Mouse (Mus musculus) right cerebral cortex, postnatal 25 days (tissue): ENCODE results near the gene Gpr108.

Experiments
- DNase-seq: peaks from one replicate; pipeline ENCODE4 v3.0.0; 2022

Gene Gpr108

DNA sequence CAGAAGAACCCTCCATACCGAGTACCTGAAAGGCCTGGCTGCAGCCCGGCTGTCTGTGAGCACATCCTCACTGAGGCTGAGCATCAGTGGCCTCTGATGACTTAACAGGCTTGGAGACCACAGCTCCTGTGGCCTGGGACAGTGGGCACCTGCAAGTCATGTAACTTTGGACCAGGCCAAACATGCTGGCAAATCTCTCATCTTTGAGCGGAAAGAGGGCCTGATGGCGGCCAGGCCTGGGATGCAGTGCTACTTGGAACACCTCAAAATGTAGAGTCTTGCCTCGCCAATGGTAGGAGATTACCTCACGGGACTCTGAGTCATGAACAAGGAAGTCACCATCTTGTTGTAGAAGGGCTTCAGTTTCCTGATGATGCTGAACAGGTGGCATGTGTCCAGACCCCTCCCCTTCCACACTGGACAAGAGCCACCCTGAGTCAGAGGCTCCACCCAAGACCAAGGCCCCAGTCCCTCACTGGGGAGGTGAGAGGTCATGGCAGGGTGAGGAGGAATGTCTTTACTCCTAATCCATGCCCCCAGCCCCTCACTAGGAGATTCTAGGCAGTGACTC lies 19.4 kb upstream of the Gpr108 start:
- no peak for DNase-seq

DNA sequence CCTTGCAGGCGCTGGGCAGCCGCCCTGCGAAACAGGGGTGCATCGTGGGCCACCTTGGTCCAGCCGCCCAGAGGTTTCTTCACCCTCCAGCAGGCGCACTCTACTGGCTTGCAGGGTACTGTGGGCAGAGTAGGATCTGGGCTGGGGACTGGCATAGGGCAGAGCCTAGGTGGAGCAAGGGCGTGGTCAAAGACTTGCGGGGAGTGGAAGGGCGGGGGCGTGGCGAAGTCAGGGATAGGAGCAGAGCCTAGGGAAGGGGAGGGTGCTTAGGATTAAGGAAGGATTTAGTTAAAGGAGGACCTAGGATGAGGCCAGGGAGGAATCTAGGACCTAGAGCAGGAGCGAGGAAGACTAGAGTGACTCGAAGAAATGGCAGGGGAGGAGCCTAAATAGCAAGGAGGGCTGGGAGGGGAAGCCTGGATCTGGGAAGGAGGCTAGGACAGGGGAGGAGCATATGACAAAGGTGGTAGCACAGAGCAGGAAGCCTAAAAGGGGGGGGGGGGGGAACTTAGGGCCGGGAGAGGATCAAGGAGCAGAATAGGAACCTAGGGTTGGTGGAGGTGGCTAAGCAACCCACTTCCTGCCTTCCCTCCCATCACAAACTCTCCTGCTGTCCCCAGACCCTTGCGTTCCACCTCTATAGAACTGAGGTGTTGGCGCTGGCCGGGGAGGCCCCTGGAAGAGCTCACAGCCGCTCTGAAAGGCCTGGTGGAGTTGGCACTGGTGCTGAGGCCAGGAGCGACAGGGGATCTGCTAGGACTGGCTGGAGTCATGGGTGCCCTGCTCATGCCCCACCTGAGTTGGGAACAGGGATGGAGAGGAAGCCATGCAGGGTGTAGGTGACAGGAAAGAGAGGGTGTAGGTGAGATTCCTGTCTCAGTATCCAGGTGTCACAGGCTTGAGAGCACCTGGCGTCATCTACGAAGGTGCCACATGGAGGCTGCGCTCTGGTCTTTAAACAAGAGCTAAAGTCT lies 17.0 kb upstream of the Gpr108 start:
- DNase-seq = no peak

DNA sequence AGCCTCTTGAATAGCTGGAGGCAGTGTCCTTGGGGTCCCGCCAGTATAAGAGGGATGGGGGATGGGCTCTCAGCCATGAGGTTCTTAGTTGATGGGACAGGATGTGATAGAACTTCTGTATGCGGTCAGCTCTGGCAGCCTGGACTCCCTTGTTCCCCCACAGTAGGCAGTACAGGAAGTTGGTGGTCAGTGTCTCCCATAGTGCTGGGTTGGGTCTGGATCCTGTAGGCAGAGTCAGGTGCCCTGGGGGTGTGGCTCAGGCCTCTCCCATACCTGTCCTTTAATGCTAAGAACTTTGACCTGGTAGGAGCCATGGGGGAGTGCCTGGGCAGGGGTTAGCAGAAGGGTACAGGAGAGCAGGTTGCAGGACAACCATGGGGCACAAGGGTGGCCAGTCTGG lies 15.9 kb upstream of the Gpr108 start:
- DNase-seq = no peak

DNA sequence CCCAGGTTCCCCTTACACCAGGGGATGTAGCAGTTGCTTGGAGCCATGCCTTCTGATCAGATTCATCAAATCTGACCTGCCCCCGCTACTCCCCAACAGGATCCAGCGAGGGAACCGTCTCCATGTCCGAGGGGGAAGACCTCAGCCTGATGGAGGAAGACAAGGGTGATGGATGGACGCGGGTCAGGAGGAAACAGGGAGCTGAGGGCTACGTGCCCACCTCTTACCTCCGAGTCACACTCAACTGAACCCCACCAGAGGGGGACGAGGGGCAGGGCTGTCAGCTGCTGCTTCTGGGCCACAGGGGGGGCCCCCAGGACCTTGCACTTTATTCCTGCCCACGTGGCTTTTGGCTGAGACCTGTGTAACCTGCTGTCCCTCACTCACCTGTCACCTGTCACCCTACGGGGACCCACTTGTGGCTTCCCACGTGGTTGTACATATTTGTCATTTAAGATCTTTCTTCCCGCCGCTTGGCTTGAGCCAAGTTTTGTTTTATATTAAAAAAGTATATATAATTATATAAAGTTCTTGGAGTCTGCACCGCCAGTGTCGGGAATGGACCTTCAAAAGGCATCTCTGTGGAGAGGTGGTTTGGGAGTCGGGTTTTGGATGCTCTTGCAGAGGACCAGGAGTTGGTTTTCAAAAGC lies 14.8 kb upstream of the Gpr108 start:
- no peak for DNase-seq

DNA sequence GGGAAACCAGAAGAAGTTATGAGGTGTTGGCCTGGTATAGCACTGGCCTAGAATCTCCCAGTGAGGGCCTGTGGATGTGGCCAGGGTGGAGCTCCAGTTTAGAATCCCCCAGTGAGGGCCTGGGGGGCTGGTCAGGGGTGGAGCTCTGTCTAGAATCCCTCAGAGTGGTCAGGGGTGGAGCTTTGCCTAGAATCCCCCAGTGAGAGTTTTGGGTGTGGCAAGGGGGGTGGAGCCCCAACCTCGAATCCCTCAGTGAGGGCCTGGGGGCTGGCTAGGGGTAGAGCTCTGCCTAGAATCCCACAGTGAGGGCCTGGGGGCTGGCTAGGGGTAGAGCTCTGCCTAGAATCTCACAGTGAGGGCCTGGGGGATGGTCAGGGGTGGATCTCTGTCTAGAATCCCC lies 13.6 kb upstream of the Gpr108 start:
- no peak for DNase-seq

DNA sequence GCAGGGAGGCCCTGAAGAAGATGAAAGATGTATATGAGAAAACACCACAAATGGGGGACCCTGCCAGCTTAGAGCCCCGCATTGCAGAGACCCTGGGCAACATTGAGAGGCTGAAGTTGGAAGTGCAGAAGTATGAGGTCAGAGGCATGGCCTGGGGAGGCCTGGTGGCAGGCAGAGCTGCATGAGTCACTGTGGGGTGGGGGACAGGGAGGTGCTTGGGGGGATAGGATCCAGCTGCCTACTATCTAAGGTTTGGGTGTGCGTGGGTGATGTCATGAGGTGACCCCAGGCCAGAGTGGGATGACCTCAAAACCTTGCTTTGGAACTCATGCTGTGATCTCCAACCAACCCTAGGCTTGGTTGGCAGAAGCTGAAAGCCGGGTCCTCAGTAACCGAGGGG lies 13.0 kb upstream of the Gpr108 start:
- DNase-seq = no peak

DNA sequence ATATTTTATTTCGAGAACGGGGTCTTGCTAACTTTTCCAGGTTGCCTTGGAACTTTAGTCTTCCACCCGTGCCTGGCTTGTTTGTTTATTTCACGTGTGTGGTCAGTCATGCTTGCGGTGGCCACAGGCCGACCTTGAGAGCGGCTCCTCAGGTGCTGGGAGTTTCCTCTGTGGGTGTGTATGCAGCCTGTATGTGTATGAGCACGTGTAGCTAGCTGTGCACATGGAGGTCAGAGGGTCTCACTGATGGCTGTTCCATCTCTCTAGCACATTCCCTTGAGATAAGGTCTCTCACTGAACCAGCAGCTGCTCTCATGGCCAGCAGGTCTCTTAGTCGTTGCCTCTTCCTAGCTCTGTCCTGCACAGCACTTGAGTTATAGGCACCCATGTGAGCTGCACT lies 12.1 kb upstream of the Gpr108 start:
- no peak for DNase-seq

DNA sequence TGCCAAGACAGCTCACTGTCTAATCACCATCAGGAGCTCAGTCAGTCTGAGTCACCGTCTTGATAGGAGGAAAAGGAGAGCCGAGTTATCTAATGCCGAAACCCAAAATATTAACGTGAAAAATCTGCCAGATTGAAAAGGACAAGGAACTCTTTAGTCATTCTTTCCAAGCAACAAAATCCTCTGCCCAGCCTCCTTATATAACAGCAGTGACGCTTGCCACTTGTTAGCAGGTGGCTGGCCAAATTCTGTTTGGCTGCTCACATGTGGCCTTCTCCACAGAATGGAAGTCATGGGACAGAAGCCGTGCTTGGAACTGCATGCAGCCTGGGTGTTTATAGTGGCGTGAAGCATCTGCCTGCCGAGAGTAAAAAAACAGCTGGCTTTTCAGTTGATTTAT lies 11.5 kb upstream of the Gpr108 start:
- DNase-seq = peak; percentile 55

DNA sequence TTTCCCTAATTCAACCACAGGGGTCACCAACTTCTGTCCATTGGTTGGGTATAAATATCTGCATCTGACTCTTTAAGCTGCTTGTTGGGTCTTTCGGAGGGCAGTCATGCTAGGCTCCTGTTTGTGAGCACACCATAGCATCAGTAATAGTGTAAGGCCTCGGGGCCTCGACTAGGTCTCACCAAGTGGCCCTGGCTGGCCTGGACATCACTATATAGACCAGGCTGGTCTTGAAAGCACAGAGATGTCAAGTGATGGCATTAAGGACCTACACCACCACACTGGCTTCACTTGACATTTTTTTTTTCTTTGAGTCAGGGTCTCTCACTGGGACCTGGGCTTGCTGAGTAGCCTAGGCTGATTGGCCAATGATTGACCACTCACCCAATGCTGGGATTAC lies 9.9 kb upstream of the Gpr108 start:
- DNase-seq = no peak

DNA sequence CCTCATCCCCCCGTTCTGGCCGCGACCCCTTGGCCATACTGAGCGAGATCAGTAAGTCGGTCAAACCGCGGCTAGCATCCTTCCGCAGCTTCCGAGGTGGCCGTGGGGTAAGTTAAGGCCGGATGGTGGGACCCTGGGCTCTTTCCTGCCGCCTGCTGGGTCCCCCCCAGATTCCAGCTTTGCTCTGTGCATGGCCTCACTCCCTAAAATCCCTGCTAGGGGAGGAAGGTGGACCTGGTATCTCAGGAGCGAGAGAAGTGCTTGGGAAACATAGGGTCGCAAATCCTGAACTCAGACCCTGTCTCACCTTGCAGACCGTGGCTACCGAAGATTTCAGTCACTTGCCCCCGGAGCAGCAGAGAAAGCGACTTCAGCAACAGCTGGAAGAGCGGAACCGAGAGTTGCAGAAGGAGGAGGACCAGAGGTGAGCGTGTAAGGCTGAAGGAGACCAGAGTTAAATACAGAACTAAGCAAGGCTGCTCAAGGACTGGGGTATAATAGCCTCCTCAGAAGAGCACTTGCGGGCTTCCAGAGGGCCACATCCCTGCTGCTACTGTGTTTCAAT lies 8.8 kb upstream of the Gpr108 start:
- DNase-seq = no peak

DNA sequence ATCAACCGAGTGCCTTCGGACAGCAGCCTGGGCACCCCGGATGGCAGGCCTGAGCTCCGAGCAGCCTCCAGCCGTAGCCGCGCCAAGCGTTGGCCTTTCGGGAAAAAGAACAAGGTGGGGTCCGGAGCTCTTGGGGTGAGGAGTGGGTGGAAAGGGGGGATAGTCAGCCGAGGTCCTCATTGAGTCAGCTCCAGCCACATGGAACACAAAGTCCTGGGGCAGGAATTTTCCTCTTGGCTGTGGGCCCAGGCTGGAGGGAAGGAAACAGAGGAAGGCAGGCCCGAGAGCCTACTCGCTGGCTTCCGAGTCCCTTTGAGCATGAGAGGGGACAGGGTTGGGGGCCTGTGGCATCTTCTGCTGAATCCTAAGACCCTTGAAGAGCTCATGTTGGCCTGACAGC lies 7.1 kb upstream of the Gpr108 start:
- no peak for DNase-seq

DNA sequence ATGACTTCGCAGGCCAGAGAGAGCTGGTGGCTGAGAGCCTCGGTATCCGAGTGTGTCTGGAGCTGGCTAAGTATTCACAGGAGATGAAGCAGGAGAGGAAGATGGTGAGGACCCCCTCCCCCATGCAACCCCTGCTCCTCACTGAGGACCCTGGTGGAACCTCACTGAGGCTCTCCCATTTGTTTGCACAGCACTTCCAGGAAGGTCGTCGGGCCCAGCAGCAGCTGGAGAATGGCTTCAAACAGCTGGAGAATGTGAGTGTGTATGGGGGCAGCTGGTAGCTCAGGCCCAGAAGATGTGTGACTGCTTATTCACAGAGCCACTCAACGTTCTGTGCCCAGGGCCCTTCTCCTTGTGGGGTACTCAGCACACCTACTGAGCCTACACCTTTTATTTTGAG lies 5.1 kb upstream of the Gpr108 start:
- DNase-seq = no peak

DNA sequence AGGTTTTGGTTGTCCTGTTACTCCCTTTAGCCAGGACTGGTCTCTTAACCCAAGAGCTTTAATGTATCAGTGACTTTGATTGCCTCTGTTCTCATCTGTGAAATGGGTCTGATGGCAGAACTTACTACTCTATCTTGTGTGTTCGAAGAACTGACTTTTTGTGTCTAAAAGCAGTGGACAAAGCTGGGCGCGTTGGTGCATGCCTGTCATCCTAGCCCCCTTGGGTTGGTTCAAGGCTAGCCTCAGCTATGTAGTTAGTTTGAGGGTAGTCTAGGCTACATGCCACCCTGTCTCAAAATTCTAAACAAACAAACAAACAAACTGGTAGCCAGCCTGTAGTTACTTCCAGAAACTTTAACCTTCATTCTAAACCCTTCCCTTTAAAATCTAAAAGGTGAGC lies 3.2 kb upstream of the Gpr108 start:
- DNase-seq = no peak

DNA sequence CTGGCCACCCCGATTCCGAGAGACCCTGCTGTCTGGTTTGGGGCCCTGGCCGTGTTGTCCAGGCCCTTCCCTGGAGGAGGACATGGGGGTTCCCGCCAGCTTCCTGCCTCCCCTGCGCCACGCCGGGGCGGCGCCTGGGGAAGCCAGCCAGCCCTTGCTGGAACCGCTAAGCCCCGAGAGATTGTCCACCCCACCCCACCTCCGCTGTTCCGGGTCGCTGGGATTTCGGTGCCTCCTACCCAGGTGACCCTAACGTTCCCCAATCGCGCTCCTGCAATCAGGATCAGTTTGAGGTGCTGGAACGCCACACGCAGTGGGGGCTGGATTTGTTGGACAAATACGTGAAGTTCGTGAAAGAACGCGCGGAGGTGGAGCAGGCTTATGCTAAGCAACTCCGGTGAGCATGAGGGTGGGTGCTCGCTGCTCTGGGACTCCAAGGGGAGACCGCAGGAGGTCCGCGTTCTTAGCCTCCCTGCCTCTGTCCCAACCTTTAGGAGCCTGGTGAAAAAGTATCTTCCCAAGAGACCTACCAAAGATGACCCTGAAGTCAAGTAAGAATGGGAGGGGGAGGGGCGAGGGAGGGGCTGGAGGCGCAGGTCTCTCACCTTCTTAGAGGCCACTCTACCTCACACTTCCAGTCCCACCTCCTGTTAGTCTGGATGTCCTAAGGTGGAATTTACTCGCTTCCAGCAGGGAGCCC lies 2.4 kb upstream of the Gpr108 start:
- DNase-seq = no peak

DNA sequence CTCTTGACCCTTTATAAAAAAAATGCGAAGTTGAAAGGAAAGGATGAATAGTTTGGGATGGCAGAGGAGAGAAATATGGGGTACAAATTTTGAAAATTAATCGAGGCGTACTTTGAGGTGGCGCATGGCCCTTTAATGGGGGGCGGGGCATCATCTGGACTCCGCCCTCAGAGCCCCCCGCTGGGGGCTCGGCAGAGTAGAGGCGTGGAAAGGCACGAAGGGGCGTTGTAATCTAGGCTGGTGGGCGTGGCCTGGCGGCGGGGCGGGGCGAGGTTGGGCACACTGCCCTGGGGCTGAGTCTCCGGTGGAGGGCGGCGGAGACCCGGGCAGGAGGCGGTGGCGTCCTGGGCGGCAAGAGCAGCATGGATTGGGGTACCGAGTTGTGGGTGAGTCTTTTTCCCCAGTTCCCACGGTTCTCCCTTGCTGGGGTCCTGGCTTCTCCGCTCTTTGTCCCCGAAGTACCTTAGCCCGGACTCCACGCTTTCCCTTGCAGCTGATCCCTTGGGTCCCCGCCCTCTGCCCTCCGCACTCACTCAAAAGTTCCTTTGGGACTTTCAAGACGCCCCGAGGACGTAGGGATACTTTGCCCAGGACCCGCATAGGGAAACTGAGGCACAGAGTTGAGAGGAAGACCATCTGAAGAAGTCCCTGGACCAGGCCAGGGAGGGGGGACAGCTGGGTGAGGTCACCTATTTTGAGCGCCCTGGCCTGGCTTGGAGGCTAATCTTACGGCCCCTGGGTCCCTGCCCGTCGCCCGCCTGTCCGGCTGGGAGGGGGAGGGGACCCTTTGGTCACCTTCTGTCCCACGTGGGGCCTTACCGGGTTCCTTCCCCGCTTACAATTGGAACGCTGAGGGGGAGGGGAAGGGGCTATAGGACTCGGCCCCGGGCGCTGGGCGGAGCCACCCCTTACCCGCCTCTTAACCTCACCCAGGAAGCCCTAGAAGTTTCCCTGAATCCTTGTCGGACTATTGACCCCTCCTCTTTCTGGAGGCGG lies 1.2 kb upstream of the Gpr108 start, which contains the start of gene Trip10:
Trip10 (plus strand) TSS at position 270 of the 996 bp plus-strand sequence.
- DNase-seq = peak; percentile 81

DNA sequence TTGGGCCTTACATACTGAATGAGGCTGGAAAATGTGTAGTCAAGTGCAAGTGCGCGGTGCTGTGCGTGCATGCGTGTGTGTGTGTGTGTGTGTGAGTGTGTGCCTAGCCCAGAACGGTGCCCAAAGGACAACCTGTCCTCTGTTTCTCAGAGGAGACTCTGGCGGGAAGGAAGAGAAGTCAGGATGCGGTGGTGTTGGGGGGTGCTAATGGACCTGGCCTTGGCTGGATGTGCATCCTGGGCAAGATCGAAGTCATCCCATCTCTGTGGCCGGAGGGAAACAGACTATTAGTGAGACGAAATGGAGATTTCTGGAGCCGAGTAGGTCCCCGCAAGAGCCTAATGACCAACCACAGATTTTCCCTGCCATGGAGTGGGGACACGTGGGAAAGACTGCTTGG lies 525 bp upstream of the Gpr108 start:
- DNase-seq = no peak

DNA sequence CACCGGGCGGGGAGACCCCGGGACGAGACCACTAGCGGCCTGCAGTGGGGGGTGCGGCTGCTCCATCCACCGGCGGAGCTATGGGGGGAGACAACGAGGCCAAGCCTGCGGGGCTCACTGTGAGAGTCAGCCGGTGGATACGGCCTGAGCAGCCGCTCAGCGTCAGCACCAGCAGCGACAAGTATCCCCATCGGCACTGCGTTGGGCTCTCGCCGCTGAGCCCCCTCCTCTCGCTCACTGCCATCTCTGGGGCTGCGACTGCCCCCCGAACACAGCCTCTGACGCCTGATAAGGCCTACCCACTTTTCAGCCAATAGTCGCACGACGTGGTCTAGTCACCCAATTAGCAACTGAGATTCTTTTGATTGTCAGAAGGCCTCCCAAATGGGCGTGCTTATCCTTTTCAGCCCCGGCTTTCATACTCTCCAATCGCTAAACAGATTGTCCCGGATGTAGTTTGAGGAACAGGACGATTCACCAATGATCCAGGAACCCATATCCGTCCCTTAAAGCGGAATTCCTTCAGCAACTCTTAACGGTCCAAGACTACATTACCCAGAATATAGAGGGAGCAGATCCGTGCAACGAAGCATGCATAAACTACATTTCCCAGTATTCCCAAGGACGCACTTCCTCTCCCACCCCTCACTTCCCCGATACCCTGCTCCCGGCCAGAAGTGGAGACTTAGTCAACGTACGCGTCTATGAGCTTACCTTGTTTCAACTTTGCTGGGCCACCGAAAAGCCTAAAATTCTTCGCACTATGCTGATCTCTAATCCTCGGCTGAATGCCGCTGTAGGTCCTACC lies 649 bp downstream of the Gpr108 start:
- peak; percentile 93 for DNase-seq

DNA sequence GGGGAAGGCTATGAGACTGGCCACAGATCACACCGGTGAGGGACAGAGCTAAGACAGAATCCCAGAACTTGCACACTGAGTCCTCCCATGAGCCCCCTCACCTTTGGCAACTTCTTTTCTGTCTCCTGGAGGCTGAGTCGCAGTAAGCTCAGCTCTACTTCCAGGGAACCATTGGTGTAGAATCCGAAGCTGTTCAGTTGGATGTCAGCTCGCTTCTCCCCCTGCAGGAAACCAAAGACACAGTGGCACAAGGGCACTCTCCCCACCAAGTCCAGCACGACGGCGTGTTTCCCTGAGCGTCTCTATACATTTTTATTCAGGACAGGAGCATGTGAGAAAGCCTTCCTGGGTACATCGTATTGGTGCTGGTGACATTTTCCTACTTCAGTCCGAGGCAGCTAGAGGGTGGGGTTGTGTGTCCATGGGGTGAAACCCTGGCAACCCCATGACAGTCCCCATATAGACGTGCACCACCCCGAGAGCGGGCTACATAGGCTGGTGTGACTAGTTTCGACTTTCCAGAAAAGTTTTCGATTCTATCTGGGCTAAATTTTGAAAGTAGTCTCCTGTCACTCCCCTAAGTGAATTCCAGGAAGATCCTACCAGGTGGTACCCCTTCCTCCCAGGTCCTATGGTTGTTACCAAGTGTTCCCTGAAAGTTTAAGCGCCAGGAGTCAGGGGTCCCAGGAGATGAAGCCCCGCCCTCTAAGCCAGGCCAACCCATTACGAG lies 1.4 kb downstream of the Gpr108 start:
- DNase-seq = no peak

DNA sequence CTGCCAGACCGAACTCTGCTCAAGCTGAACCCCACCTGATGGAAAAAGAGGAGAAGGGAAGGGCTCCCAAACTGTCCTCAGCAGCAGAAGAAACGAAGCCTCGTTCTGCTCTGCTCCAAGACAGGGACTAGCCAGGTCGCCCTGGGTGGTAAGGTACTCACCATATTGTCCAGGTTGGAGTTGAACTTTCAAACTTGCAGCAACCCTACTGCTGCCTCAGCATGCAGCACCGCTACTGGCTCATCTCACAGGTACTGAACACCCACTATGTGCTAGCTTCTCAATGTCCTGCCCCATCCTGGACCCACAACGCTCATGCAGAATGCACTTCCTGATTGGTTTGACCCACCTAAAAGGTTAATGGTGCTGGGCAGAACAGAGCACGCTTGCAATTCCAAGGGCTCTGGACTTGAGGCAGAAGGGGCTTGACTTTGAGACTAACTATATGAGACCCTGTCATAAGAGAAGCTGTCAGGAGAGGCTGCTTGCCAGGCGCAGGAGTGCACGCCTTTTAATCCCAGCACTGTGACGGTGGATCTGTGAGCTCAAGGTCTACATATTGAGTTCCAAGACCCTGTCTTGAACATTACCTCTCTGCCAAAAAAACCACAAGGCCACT lies 2.8 kb downstream of the Gpr108 start:
- DNase-seq = no peak
